Mouse (Mus musculus): ENCODE measurements around the gene Olfr1099.

Olfr1099 gene

GRCm38 (mm10) chr2:86960593-86960992 lies at the start of gene Olfr1099:
TSS of gene Olfr1099 (minus strand) at chr2:86960693.
- DNase-seq (ENCODE audit: inconsistent ontology term) = no peak

DNA sequence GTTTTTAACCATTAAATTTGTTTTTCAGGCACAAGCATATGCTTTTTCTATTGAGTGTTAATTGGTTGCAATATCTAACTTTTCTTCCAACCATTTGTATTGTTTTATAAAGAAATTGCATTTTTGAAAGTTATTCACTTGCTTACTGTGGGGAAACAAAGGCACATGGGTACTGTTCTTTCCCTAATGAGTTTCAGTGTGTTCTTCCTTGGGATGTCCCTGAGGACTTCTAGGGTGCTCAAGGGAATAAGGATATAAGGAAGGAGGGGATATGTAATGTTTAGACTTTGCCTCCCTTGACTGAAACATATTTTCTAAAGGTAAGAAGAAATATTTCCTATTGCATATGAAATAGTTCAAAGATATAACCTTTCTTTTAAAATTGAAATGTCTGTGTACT lies 37.6 kb upstream of the Olfr1099 start, which contains the start of gene Olfr1102:
TSS of gene Olfr1102 (plus strand) at position 301 of the 400 bp plus-strand sequence.
- no peak for DNase-seq (ENCODE audit: inconsistent ontology term)

GRCm38 (mm10) chr2:86991121-86991520 lies 30.6 kb upstream of the Olfr1099 start, which contains the start of gene Olfr1101:
TSS of gene Olfr1101 (minus strand) at chr2:86991221.
- DNase-seq (ENCODE audit: inconsistent ontology term) = no peak

- DNase-seq (ENCODE audit: inconsistent ontology term) = no peak
Observed at GRCm38 (mm10) chr2:86979854-86980253, 19.4 kb upstream of the Olfr1099 start, which contains the start of gene Olfr1100. TSS of gene Olfr1100 (minus strand) at chr2:86979954.

GRCm38 (mm10) chr2:86926557-86926956 lies 33.9 kb downstream of the Olfr1099 start:
- DNase-seq (ENCODE audit: inconsistent ontology term) = no peak

- DNase-seq (ENCODE audit: inconsistent ontology term) = no peak
Observed at GRCm38 (mm10) chr2:86924445-86924844, 36.0 kb downstream of the Olfr1099 start, which contains the start of gene Olfr1098. TSS of gene Olfr1098 (minus strand) at chr2:86924545.

DNA sequence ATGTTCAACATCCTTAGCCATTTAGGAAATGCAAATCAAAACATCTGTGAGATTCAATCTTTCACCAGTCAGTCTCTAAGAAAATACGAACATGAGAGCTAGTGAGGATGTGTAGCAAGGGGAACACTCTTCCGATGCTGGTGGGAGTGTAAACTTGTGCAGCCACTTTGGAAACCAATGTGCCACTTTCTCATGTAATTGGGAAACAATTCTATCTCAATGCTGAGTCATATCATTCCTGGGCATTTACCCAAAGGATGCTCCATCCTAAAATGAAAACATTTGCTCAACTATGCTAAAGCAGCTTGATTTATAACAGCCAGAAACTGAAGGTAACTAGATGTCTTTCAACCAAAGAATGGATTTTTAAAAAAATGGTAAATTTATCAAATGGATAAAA lies 54.8 kb downstream of the Olfr1099 start:
- DNase-seq (ENCODE audit: inconsistent ontology term) = no peak
